Mouse (Mus musculus) stomach, postnatal 0 days (tissue): ENCODE data around the gene Srd5a3. TPM values are rescaled to one million over a fixed set of nuclear protein-coding genes. Genes with fewer than 3 reads are reported as not detected.

Experiments
- ATAC-seq: fragments of 200-750 bp; cut with Nextera tagmentation; 2 replicates; pipeline ENCODE4 v1.8.0; 2017; ENCODE audit not compliant: low FRiP score, low TSS enrichment
- DNase-seq: peaks from one replicate; pipeline ENCODE4 v3.0.0-alpha.2; 2016; ENCODE audit warnings: low spot score
- H3K27ac ChIP-seq: fragments of 300-500 bp; sonication (generic); replicated peaks from 2 replicates; pipeline ENCODE4 v1.5.1; 2014; ENCODE audit warnings: mild to moderate bottlenecking, control low read depth
- H3K27me3 ChIP-seq: fragments of 300-500 bp; sonication (generic); 2 replicates; pipeline ENCODE4 v1.6.1; 2014; ENCODE audit warnings: low read length; ENCODE audit not compliant: control insufficient read depth, insufficient read depth
- H3K36me3 ChIP-seq: fragments of 300-500 bp; sonication (generic); 2 replicates; pipeline ENCODE4 v1.6.1; 2014; ENCODE audit warnings: low read length, mixed read lengths; ENCODE audit not compliant: control insufficient read depth, insufficient read depth
- H3K4me1 ChIP-seq: fragments of 300-500 bp; sonication (generic); replicated peaks from 2 replicates; pipeline ENCODE4 v1.6.1; 2014; ENCODE audit warnings: antibody characterized with exemption; ENCODE audit not compliant: control insufficient read depth, insufficient read depth
- H3K4me2 ChIP-seq: fragments of 300-500 bp; sonication (generic); replicated peaks from 2 replicates; pipeline ENCODE4 v1.6.1; 2014; ENCODE audit warnings: low read depth, mild to moderate bottlenecking, control low read depth, moderate library complexity
- H3K4me3 ChIP-seq: fragments of 300-500 bp; sonication (generic); 2 replicates; pipeline ENCODE4 v1.5.1; 2014; ENCODE audit warnings: low read depth, low read length, control low read depth
- H3K9ac ChIP-seq: fragments of 300-500 bp; sonication (generic); 2 replicates; pipeline ENCODE4 v1.6.1; 2014; ENCODE audit warnings: mild to moderate bottlenecking, low read length, control low read depth, mixed read lengths
- H3K9me3 ChIP-seq: fragments of 300-500 bp; sonication (generic); 2 replicates; pipeline ENCODE4 v1.6.1; 2016; ENCODE audit warnings: low read length; ENCODE audit not compliant: control insufficient read depth
- CTCF ChIP-seq: IDR thresholded peaks from 2 replicates; pipeline ENCODE4 v1.5.1; 2016; ENCODE audit warnings: antibody characterized with exemption, low read depth, mild to moderate bottlenecking, moderate library complexity
- EP300 ChIP-seq: optimal IDR thresholded peaks from 2 replicates; pipeline ENCODE3; 2016; ENCODE audit warnings: antibody characterized with exemption
- WGBS: fragments of 180-500 bp; shearing (Covaris S2); extraction: QIAGEN DNeasy Blood & Tissue Kit; methylation state at CpG from one replicate; pipeline ENCODE4 v1.1.7; 2014; 5-methylcytosine and 5-hydroxymethylcytosine counted together
- polyA plus RNA-seq: library from polyadenylated mRNA; unstranded; fragments of >200 nt; fragmentation: Nextera tagmentation; extraction: Ambion mirVana; gene quantifications from 2 replicates; pipeline ENCODE4 v1.2.1, GENCODE M21; 2015

Gene Srd5a3
- polyA plus RNA-seq, 1 experiment from 2014 or later = 28.4 TPM

DNA sequence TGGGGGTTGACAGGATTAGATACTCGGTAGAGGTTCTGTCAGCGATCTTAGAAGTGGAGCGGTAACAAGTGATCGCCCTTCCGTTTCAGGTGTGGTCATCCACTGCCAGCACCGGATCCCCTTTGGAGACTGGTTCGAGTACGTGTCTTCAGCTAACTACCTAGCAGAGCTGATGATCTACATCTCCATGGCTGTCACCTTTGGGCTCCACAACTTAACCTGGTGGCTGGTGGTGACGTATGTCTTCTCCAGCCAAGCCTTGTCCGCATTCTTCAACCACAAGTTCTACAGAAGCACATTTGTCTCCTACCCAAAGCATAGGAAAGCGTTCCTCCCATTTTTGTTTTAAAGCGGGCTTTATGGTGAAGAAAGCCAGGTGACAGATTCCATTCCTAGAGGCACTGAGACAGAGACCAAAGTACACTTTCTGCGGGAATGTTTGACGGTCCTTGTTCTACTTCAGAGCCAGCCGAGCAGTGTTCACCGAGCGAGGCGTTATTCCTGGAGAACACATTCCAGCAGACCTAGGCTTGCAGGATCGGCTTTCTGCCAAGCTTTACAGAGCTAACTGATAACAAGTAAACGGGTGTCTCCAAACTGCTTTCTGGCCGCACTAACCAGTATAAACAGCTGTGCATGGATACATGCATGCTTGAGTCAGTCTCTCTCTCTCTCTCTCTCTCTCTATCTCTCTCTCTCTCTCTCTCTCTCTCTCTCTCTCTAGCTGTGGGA is 14.5 kb downstream of the Srd5a3 start:
- peak; percentile 82 for ATAC-seq
- TF ChIP-seq CTCF = no peak
- no peak for TF ChIP-seq EP300
- Histone ChIP-seq H3K4me2 (0 out of 2 replicates have a peak overlapping the region, but pooled peaks have one; percentile 5), H3K9ac (no peak overlapping the region), H3K27me3 (no peaks in the 10 kb centered on the region), H3K4me1 (no peaks in the 10 kb centered on the region), H3K9me3 (no peaks in the 10 kb centered on the region), H3K36me3 (0 out of 2 replicates have a peak, but pooled peaks cover 8% of the 10 kb centered on the region), H3K27ac (no peak overlapping the region; the same call in 1 of the 2 replicates), H3K4me3 (no peak overlapping the region)
- WGBS = 73% methylated on average over 21 of the region's 21 CpGs
- DNase-seq = peak; percentile 67

DNA sequence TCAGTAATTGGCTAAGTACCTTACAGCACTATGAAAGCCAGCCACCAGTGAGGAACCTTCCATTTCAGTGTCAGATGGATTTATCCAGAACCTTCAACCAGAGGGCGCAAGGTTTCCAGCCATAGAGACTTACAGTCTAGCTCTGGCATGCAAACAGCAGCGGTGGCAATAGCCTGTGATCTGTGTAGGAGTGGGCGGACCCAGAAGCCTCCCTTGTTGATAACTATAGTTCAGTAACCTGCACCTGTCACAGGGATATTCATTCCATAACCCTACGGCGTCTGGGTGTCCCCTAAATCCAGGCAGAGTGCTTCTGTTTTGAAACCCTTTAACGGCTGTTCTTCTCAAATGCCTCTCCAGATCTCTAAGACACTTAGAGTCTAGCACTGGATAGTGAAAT is 19.5 kb downstream of the Srd5a3 start:
- Histone ChIP-seq H3K9me3 (no peaks in the 10 kb centered on the region), H3K4me1 (no peaks in the 10 kb centered on the region), H3K27ac (no peak overlapping the region), H3K4me3 (no peak overlapping the region), H3K9ac (no peak overlapping the region), H3K27me3 (no peaks in the 10 kb centered on the region), H3K4me2 (no peak overlapping the region), H3K36me3 (no peaks in the 10 kb centered on the region)
- DNase-seq (no peak), ATAC-seq (no peak)
- 78% methylated on average over 6 of the region's 6 CpGs for WGBS
- no peak; the same call in 1 of the 2 replicates for TF ChIP-seq CTCF
- no peak for TF ChIP-seq EP300

DNA sequence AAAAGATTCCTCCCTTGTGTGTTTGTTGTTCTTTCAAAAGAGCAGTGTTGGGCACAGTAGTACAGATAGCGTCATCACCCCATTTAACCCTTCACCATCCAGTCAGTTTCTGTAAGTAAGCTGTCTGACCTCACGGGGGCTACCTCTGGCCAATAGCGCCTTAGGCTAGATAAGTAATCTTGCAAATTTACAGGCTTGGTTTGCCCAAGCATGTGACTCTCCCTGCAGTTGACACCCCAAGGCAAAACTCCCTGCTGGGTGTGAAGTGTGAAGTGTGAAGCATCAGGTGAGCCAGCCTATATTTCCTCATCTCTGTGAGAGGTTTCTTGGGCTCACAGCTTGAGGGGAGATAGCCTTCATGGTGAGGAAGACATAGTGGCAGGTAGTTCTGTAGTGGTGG is 20.0 kb downstream of the Srd5a3 start:
- H3K27me3 ChIP-seq = no peaks in the 10 kb centered on the region
- H3K4me1 ChIP-seq = no peaks in the 10 kb centered on the region
- no peak overlapping the region for H3K4me3 ChIP-seq
- H3K36me3 ChIP-seq = no peaks in the 10 kb centered on the region
- TF ChIP-seq CTCF = no peak
- no peak for TF ChIP-seq EP300
- 45% methylated on average over 3 of the region's 3 CpGs for WGBS
- H3K4me2 ChIP-seq = no peak overlapping the region
- no peaks in the 10 kb centered on the region for H3K9me3 ChIP-seq
- H3K27ac ChIP-seq = no peak overlapping the region
- H3K9ac ChIP-seq = no peak overlapping the region
- ATAC-seq (no peak), DNase-seq (no peak)

DNA sequence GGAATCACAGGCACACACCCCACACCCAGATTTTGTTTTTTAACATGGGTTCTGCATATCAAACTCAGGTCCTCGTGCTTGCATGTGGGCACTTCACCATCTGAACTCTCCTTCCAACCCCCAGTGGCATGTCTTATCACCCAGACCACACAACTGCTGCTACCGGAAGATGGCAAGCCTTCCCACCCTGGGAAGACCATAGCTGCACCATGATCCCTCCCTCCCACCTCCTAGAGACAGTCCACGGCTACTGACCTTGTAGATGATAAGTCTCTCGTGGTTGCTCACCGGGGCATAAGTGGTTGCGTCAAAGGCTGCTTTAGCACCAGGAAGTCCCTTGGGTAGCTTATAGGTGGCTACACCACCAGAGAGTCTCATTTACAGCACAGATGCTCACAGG is 21.4 kb downstream of the Srd5a3 start:
- no peaks in the 10 kb centered on the region for H3K36me3 ChIP-seq
- H3K27me3 ChIP-seq = no peaks in the 10 kb centered on the region
- no peak overlapping the region for H3K4me3 ChIP-seq
- DNase-seq (no peak), ATAC-seq (no peak)
- 92% methylated on average over 6 of the region's 6 CpGs for WGBS
- no peak for TF ChIP-seq CTCF
- H3K4me1 ChIP-seq = no peaks in the 10 kb centered on the region
- no peak overlapping the region for H3K4me2 ChIP-seq
- no peak overlapping the region for H3K9ac ChIP-seq
- no peaks in the 10 kb centered on the region for H3K9me3 ChIP-seq
- no peak overlapping the region for H3K27ac ChIP-seq

DNA sequence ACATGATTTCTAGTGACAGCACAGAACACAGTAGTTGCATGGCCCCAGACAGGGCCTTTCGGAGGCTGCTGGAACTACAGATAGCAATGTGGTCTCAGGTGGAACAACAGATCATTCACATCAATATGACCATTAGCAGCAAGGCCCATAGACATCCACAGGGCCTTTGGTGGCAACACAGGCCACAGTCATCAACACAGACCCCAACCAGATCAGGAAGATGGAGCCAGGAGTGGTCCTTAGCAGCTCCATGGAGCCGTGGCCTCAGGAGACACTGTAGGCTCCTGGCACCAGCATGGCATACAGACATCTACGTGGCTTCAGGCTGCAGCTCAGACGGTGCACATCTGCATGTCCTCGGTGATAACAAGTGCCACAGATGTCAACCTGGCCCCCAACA is 22.9 kb downstream of the Srd5a3 start:
- no peak for ATAC-seq
- WGBS = 83% methylated on average over 5 of the region's 5 CpGs
- TF ChIP-seq EP300 (no peak), CTCF (no peak)

DNA sequence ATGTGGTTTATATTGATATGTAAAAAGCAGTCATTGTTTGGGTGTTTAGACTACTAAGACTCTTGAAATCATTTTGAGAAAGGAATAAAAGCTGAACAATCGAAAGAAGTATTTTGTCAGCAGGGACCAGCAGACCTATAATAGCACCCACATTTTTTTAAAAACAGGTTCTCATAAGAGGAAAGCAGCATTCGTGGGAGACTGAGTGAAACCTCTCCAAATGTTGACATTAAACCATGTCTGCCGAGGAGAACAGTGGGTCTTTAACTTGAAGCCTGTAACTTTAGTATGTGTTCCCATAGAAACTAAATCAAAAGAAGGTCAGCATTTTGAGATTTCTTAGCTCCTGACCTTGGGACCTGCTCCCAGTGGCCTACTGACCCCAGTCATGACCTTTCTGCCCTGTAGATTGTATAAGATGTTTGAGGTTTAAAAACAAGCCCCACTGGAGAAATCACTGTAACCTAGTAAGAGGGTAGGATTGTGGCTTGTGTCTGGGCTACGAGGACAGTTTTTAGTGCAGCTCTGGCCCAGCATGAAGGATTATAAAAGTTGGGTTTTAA is 23.8 kb downstream of the Srd5a3 start:
- no peaks in the 10 kb centered on the region for H3K27me3 ChIP-seq
- H3K27ac ChIP-seq = no peak overlapping the region
- 60% methylated on average over 4 of the region's 4 CpGs for WGBS
- TF ChIP-seq CTCF (no peak), EP300 (no peak)
- H3K36me3 ChIP-seq = no peaks in the 10 kb centered on the region
- H3K4me1 ChIP-seq = no peaks in the 10 kb centered on the region
- H3K9ac ChIP-seq = no peak overlapping the region
- no peak for ATAC-seq
- H3K4me2 ChIP-seq = no peak overlapping the region
- H3K9me3 ChIP-seq = no peaks in the 10 kb centered on the region
- DNase-seq = no peak
- no peak overlapping the region for H3K4me3 ChIP-seq

More for the DNA sequence above, 22.9 kb downstream of the Srd5a3 start:
- H3K27me3 ChIP-seq = no peaks in the 10 kb centered on the region
- no peak overlapping the region for H3K27ac ChIP-seq
- no peak overlapping the region for H3K9ac ChIP-seq
- no peaks in the 10 kb centered on the region for H3K9me3 ChIP-seq
- H3K4me2 ChIP-seq = no peak overlapping the region
- H3K4me3 ChIP-seq = no peak overlapping the region
- H3K36me3 ChIP-seq = no peaks in the 10 kb centered on the region
- DNase-seq = no peak
- no peaks in the 10 kb centered on the region for H3K4me1 ChIP-seq
